Mouse (Mus musculus) midbrain, embryonic 16.5 days (tissue): Measurements from ENCODE around the gene Lmo2. TPM values are rescaled to one million over a fixed set of nuclear protein-coding genes. Genes with fewer than 3 reads are reported as not detected.
"Not testable (repeated sequence)": the region's sequence is repeated elsewhere in the genome, so short reads cannot be mapped to it uniquely, and the experiment has no call there.

Source experiments
- ATAC-seq: fragments of 200-750 bp; cut with Nextera tagmentation; 2 replicates; pipeline ENCODE4 v1.8.0; 2017; ENCODE audit warnings: moderate TSS enrichment
- H3K27ac ChIP-seq: fragments of 300-500 bp; sonication (generic); 2 replicates; pipeline ENCODE4 v1.5.1; 2014; ENCODE audit warnings: mild to moderate bottlenecking, low read length, mixed read lengths
- H3K27me3 ChIP-seq: fragments of 300-500 bp; sonication (generic); 2 replicates; pipeline ENCODE4 v1.6.1; 2014; ENCODE audit warnings: low read depth, low read length, mixed read lengths; ENCODE audit not compliant: control insufficient read depth, insufficient read depth
- H3K36me3 ChIP-seq: fragments of 300-500 bp; sonication (generic); 2 replicates; pipeline ENCODE4 v1.6.1; 2014; ENCODE audit warnings: mild to moderate bottlenecking, low read length, moderate library complexity, mixed read lengths; ENCODE audit not compliant: control insufficient read depth, insufficient read depth
- H3K4me1 ChIP-seq: fragments of 300-500 bp; sonication (generic); 2 replicates; pipeline ENCODE4 v1.6.1; 2014; ENCODE audit warnings: mild to moderate bottlenecking, low read length, mixed read lengths; ENCODE audit not compliant: control insufficient read depth, insufficient read depth
- H3K4me2 ChIP-seq: fragments of 300-500 bp; sonication (generic); 2 replicates; pipeline ENCODE4 v1.6.1; 2014; ENCODE audit warnings: mild to moderate bottlenecking, low read length, mixed read lengths
- H3K4me3 ChIP-seq: fragments of 300-500 bp; sonication (generic); 2 replicates; pipeline ENCODE4 v1.5.1; 2014; ENCODE audit warnings: low read depth, mild to moderate bottlenecking, low read length, moderate library complexity, mixed read lengths
- H3K9ac ChIP-seq: fragments of 300-500 bp; sonication (generic); 2 replicates; pipeline ENCODE4 v1.6.1; 2014; ENCODE audit warnings: low read depth, low read length, mixed read lengths
- H3K9me3 ChIP-seq: fragments of 300-500 bp; sonication (generic); replicated peaks from 2 replicates; pipeline ENCODE4 v1.6.1; 2014; ENCODE audit warnings: mild to moderate bottlenecking, low read length, mixed read lengths; ENCODE audit not compliant: control insufficient read depth, poor library complexity, severe bottlenecking
- whole genome bisulfite sequencing: fragments of 180-500 bp; shearing (Covaris S2); extraction: QIAGEN DNeasy Blood & Tissue Kit; methylation state at CpG from one replicate; pipeline ENCODE4 v1.1.7; 2014; 5-methylcytosine and 5-hydroxymethylcytosine counted together
- polyA plus RNA-seq: library from polyadenylated mRNA; unstranded; fragments of >200 nt; fragmentation: Nextera tagmentation; extraction: Ambion mirVana; gene quantifications from 2 replicates; pipeline ENCODE4 v1.2.1, GENCODE M21; 2015

Lmo2 gene
- polyA plus RNA-seq, 1 experiment from 2014 or later = 25.5 TPM

GRCm38 (mm10) chr2:104007793-104008519, 50.2 kb downstream of the Lmo2 start:
- no peak overlapping the region for H3K4me2 ChIP-seq
- H3K4me1 ChIP-seq = no peaks in the 10 kb centered on the region
- no peak for ATAC-seq
- no peak overlapping the region for H3K4me3 ChIP-seq
- 86% methylated on average over 7 of the region's 7 CpGs for WGBS
- no peak overlapping the region for H3K9ac ChIP-seq
- no peak overlapping the region for H3K27ac ChIP-seq
- H3K27me3 ChIP-seq = no peaks in the 10 kb centered on the region
- no peaks in the 10 kb centered on the region for H3K9me3 ChIP-seq
- no peaks in the 10 kb centered on the region for H3K36me3 ChIP-seq

GRCm38 (mm10) chr2:104008853-104009252, 51.1 kb downstream of the Lmo2 start:
- 100% methylated on average over 3 of the region's 3 CpGs for WGBS
- not testable (repeated sequence) for H3K9me3 ChIP-seq, H3K4me1 ChIP-seq, H3K4me3 ChIP-seq, H3K9ac ChIP-seq, H3K27ac ChIP-seq, H3K36me3 ChIP-seq, ATAC-seq, H3K27me3 ChIP-seq, H3K4me2 ChIP-seq

- H3K4me3 ChIP-seq = no peak overlapping the region
- no peaks in the 10 kb centered on the region for H3K36me3 ChIP-seq
- no peak for ATAC-seq
- H3K4me1 ChIP-seq = 0 out of 2 replicates have a peak, but pooled peaks cover 3% of the 10 kb centered on the region
- H3K27ac ChIP-seq = no peak overlapping the region
- no peak overlapping the region for H3K9ac ChIP-seq
- whole genome bisulfite sequencing = 80% methylated on average over 7 of the region's 7 CpGs
- no peaks in the 10 kb centered on the region for H3K27me3 ChIP-seq
- H3K4me2 ChIP-seq = no peak overlapping the region
- no peaks in the 10 kb centered on the region for H3K9me3 ChIP-seq
These were observed 65.3 kb downstream of the Lmo2 start for GRCm38 (mm10) chr2:104023096-104023495.

- no peaks in the 10 kb centered on the region for H3K36me3 ChIP-seq
- no peak overlapping the region for H3K27ac ChIP-seq
- H3K9me3 ChIP-seq = no peaks in the 10 kb centered on the region
- ATAC-seq = no peak
- WGBS = 88% methylated on average over 4 of the region's 4 CpGs
- no peaks in the 10 kb centered on the region for H3K27me3 ChIP-seq
- no peak overlapping the region for H3K4me2 ChIP-seq
- no peak overlapping the region for H3K4me3 ChIP-seq
- H3K4me1 ChIP-seq = peaks cover 16% of the 10 kb centered on the region
- H3K9ac ChIP-seq = no peak overlapping the region
These were observed 66.9 kb downstream of the Lmo2 start for GRCm38 (mm10) chr2:104024656-104025055.

- Histone ChIP-seq H3K27ac (peak within 1 kb of the TSS; percentile 64), H3K4me3 (peak within 1 kb of the TSS; percentile 87), H3K4me2 (peak within 1 kb of the TSS; percentile 76), H3K36me3 (0 out of 2 replicates have a peak, but pooled peaks cover 2% of the 10 kb centered on the region), H3K9ac (peak within 1 kb of the TSS; percentile 98), H3K9me3 (no peaks in the 10 kb centered on the region), H3K27me3 (no peaks in the 10 kb centered on the region), H3K4me1 (peaks cover 26% of the 10 kb centered on the region)
- WGBS = under 1% methylated on average over 40 of the region's 44 CpGs
- peak; percentile 98 for ATAC-seq
These were observed 69.8 kb downstream of the Lmo2 start, which contains the start of gene Fbxo3 for GRCm38 (mm10) chr2:104027458-104028138. Fbxo3 (plus strand) TSS chr2:104027721.

- under 1% methylated on average over 32 of the region's 32 CpGs for WGBS
These were observed 70.4 kb downstream of the Lmo2 start, which contains the start of gene 4931422A03Rik for GRCm38 (mm10) chr2:104028139-104028723. 4931422A03Rik (minus strand) TSS chr2:104028361.

GRCm38 (mm10) chr2:104029074-104029473, 71.3 kb downstream of the Lmo2 start:
- Histone ChIP-seq H3K27ac (no peak overlapping the region), H3K4me2 (peak overlapping the region; percentile 76), H3K36me3 (peaks cover 6% of the 10 kb centered on the region; the same call in 1 of the 2 replicates), H3K9ac (peak overlapping the region; percentile 30; the same call in 1 of the 2 replicates), H3K27me3 (no peaks in the 10 kb centered on the region), H3K4me1 (peaks cover 26% of the 10 kb centered on the region), H3K9me3 (no peaks in the 10 kb centered on the region), H3K4me3 (peak overlapping the region; percentile 87)
- ATAC-seq = no peak
- WGBS = 91% methylated on average over 2 of the region's 2 CpGs

More at GRCm38 (mm10) chr2:104028139-104028723, 70.4 kb downstream of the Lmo2 start, which contains the start of gene 4931422A03Rik:
- Histone ChIP-seq H3K27me3 (no peaks in the 10 kb centered on the region), H3K4me3 (peak within 1 kb of the TSS; percentile 87), H3K9ac (peak within 1 kb of the TSS; percentile 98), H3K36me3 (0 out of 2 replicates have a peak, but pooled peaks cover 2% of the 10 kb centered on the region), H3K4me2 (peak within 1 kb of the TSS; percentile 76), H3K27ac (peak within 1 kb of the TSS; percentile 64), H3K4me1 (peaks cover 26% of the 10 kb centered on the region), H3K9me3 (no peaks in the 10 kb centered on the region)
- ATAC-seq = peak; percentile 77

- H3K27ac ChIP-seq = no peak overlapping the region
- WGBS = 86% methylated on average over 3 of the region's 3 CpGs
- no peak for ATAC-seq
These were observed 72.6 kb downstream of the Lmo2 start for GRCm38 (mm10) chr2:104030381-104030780.

More at GRCm38 (mm10) chr2:104030381-104030780, 72.6 kb downstream of the Lmo2 start:
- H3K9ac ChIP-seq = no peak overlapping the region
- H3K9me3 ChIP-seq = no peaks in the 10 kb centered on the region
- H3K36me3 ChIP-seq = peaks cover 11% of the 10 kb centered on the region
- no peak overlapping the region for H3K4me3 ChIP-seq
- H3K4me1 ChIP-seq = peaks cover 26% of the 10 kb centered on the region
- H3K27me3 ChIP-seq = no peaks in the 10 kb centered on the region
- no peak overlapping the region for H3K4me2 ChIP-seq
